ENCODE assay signal across 8 mouse cellular contexts in genomic region chr12:110447306-110447705, GRCm38 (mm10). TPM values are rescaled to one million over a fixed set of nuclear protein-coding genes. Genes with fewer than 3 reads are reported as not detected.
DNase-seq lines count a peak whose midpoint lies in the region; ATAC-seq and TF ChIP-seq lines count a peak whose summit lies in the region.

No protein-coding gene starts in this region.

- DNase-seq in MEL (ENCODE audit: low read depth, low spot score) (peak; percentile 59), adipocyte (ENCODE audit: low spot score) (no peak)
- DNase-seq in adrenal gland, postnatal 4 days (ENCODE audit: low spot score in 2 of 2) = peak; percentile 14 to 36
- peak; percentile 58 to 62 for DNase-seq in heart, postnatal 14 days
- peak; percentile 37 to 52 for DNase-seq in layer of hippocampus, postnatal 25 days (ENCODE audit: extremely low spot score in 1 of 2, low spot score in 1 of 2)
- DNase-seq in skeletal muscle tissue, adult 2 months (ENCODE audit: low read depth, low spot score) = peak; percentile 11

- intact Hi-C loops in heart, postnatal 14 days (cut with DNase I) = loop anchor here (5.0 kb wide), 1 partner anchor 395 kb away; the partner anchor contains the start of gene Mok

- H3K4me3 ChIP-seq in MEL (ENCODE audit: control insufficient read depth in 1 of 2, insufficient read depth in 1 of 2, low read depth in 2 of 2, low read length in 2 of 2) = peak overlapping the region; percentile 64 to 96
- peak overlapping the region; percentile 69 for H3K4me3 ChIP-seq in erythroblast, embryonic 14.5 days (replicated peaks)

- H3K36me3 ChIP-seq in MEL (ENCODE audit: control insufficient read depth in 1 of 2, insufficient read depth in 2 of 2, low read length in 2 of 2) = no peaks in the 10 kb centered on the region
- H3K36me3 ChIP-seq in erythroblast, embryonic 14.5 days (ENCODE audit: control insufficient read depth) = no peaks in the 10 kb centered on the region

- no peak for TF ChIP-seq CTCF in MEL (IDR thresholded peaks at IDR 0.05 in 2 of 3, conservative IDR thresholded peaks at IDR 0.05 in 1 of 3; ENCODE audit: control insufficient read depth in 1 of 3, insufficient read depth in 1 of 3, low read depth in 2 of 3, low read length in 3 of 3, poor library complexity in 1 of 3, severe bottlenecking in 1 of 3)

- TF ChIP-seq POLR2A in MEL (IDR thresholded peaks at IDR 0.05; ENCODE audit: control insufficient read depth in 1 of 2, insufficient read depth in 1 of 2, low read depth in 1 of 2, low read length in 2 of 2, poor library complexity in 1 of 2) = no peak

- H3K27me3 ChIP-seq in MEL (ENCODE audit: control insufficient read depth in 1 of 2, insufficient read depth in 2 of 2, low read length in 2 of 2) = no peaks in the 10 kb centered on the region
- H3K27me3 ChIP-seq in erythroblast, embryonic 14.5 days (ENCODE audit: control insufficient read depth) = peaks cover 41% of the 10 kb centered on the region

- no peaks in the 10 kb centered on the region; a peak in 1 of 4 replicates for H3K4me1 ChIP-seq in MEL (ENCODE audit: control insufficient read depth in 1 of 2, insufficient read depth in 2 of 2, low read length in 2 of 2)
- H3K4me1 ChIP-seq in erythroblast, embryonic 14.5 days (ENCODE audit: control insufficient read depth) = peaks cover 19% of the 10 kb centered on the region

- TF ChIP-seq RAD21 in MEL (IDR thresholded peaks at IDR 0.05; ENCODE audit: low read depth, low read length) = no peak

- H3K79me2 ChIP-seq in MEL (ENCODE audit: control insufficient read depth, insufficient read depth, low read length, poor library complexity) = peaks cover 2% of the 10 kb centered on the region; the same call in 1 of the 2 replicates

- peak overlapping the region; percentile 77 for H3K9ac ChIP-seq in MEL (ENCODE audit: control insufficient read depth, low read depth, low read length, poor library complexity, severe bottlenecking)

- ATAC-seq in megakaryocyte, adult 5-6 weeks (ENCODE audit: poor library complexity, severe bottlenecking) = peak; percentile 13; the same call in 1 of the 2 replicates

- no peak for TF ChIP-seq EP300 in MEL (IDR thresholded peaks at IDR 0.05; ENCODE audit: low read depth in 1 of 2, low read length in 2 of 2)

- H3K27ac ChIP-seq in MEL (ENCODE audit: control insufficient read depth, low read depth, low read length) = no peak overlapping the region

- H3K9me3 ChIP-seq in MEL (replicated peaks; ENCODE audit: insufficient read depth, low read length) = no peaks in the 10 kb centered on the region
- H3K9me3 ChIP-seq in erythroblast, embryonic 14.5 days (ENCODE audit: control insufficient read depth, low read length) = no peaks in the 10 kb centered on the region

TF ChIP-seq in MEL, 35 proteins besides CTCF, POLR2A, EP300 and RAD21:
- TF ChIP-seq MXI1 (IDR thresholded peaks at IDR 0.05; ENCODE audit: low read depth, low read length) (peak; percentile 22; the same call in 1 of the 2 replicates), MEF2A (IDR thresholded peaks at IDR 0.05; ENCODE audit: extremely low read depth, insufficient replicate concordance, low read depth, low read length, poor library complexity, severe bottlenecking) (no peak), MAFK (IDR thresholded peaks at IDR 0.05; ENCODE audit: borderline replicate concordance, low read depth, low read length) (no peak)

RNA-seq across cellular contexts. Expression of gene Ppp2r5c, which starts 0.4 kb away (rescaled TPM):
- 72.0 and 78.6 TPM in 2 replicates for total RNA-seq in MEL (2012; rRNA removed)
- 10 to 100 TPM; 93.9 to 100.0 TPM for polyA plus RNA-seq in MEL (2012; ENCODE audit: insufficient read depth in 1 of 2, insufficient read length in 2 of 2, low read depth in 1 of 2, low replicate concordance in 2 of 2, missing spikeins in 1 of 2)
- total RNA-seq in adrenal gland, postnatal 4 days (2021) = 100 to 1,000 TPM; 150 to 153 TPM
- 1.6 and 1.7 TPM in 2 replicates for polyA plus RNA-seq in erythroblast, embryonic 14.5 days (2012)
- total RNA-seq in heart, postnatal 14 days (2021) = 100 to 1,000 TPM; 102 to 103 TPM
- 100 to 1,000 TPM; 242 to 246 TPM for total RNA-seq in layer of hippocampus, postnatal 25 days (2021)
- 164 and 178 TPM in 2 replicates for total RNA-seq in megakaryocyte, adult 5-6 weeks (2015)
- total RNA-seq in megakaryocyte, adult 5-6 weeks (2017) = 293 and 306 TPM in 2 replicates
